Mouse (Mus musculus): ENCODE results near the gene Abhd18.

The Abhd18 gene

DNA sequence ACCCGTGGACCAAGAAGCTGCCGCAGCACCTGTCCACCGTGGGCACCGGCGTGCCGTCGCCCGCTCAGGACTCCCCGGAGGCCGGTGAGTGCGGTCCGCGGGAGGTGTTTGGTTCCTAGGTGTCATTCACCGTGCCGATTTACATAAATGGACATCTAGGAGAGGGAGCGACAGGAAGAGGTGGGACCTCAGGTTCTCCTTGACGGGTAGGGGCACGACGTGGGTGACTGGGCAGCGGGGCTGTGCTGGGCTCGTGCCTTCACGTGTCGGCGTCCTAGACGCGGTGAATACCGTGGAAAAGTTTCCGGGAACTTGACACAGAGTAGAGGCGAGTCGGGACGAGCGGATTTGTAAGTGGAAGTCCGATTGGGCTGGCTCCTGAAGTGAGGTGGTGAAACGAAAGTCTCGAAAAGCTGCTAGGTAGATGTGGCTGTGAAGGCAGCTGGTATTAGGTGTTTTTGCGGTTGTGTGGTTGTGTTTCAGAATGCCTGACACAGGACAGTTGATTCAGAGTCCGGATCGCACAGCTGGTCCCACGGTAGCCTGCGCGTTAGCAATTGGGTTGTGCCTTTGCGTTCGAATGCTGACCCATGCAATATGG lies 103.9 kb downstream of the Abhd18 start:
- peak; percentile 65 for DNase-seq (ENCODE audit: low read depth, low spot score)

DNA sequence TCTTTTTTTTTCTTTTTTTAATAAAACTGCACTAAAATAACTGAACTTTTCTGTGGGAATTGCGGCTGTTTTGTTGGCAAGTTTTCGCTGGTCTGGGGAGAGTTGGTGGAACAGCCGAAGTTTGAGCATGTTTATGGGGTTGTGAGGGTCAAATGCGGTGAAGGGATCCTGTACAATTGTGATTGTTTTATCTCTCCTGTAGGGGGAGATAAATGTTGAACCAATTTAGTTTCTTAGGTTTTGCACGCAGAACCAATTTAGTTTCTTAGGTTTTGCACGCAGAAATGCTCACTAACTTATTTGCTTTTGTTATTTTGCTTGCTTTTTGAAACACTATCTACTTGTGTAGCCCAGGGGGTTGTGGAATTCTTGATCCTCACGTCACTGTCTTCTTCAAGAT lies 104.6 kb downstream of the Abhd18 start:
- DNase-seq (ENCODE audit: low read depth, low spot score): peak; percentile 62

DNA sequence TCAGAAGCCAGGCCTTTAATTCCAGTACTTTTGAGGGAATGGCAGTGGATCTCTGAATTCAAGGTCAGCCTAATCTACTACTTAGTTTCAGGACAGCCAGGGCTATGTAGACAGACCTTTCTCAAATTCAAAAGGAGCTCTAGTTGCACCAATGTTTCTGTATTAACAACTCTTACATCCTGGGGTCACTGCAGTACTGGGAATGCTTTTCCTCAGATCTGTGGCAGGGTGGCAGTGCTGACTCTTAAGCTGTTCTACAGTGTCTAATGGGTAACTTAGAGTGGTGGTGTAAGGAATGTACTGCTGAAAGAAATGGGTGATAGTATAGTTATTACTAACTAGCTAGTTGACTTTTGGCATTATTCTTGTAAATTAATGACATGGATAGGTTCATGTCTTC lies 105.8 kb downstream of the Abhd18 start:
- DNase-seq (ENCODE audit: low read depth, low spot score): no peak

DNA sequence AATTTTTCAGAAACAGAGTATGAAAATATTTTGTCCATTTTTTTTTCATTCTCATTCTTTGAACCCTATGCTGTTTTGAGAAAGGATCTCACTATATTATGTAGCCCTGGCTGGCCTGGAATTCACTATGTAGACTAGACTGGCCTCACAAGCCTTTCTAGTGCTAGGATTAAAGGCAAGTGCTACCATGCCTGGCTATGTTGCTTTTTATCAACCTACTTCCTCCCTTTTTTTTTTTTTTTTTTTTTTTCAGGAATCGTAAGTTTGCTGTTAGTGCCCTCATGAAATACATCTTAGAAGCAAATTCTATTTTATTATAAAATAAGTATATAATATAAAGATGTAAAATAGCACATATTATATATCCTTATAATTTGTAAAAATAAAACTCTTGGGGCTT lies 108.0 kb downstream of the Abhd18 start:
- no peak for DNase-seq (ENCODE audit: low read depth, low spot score)

DNA sequence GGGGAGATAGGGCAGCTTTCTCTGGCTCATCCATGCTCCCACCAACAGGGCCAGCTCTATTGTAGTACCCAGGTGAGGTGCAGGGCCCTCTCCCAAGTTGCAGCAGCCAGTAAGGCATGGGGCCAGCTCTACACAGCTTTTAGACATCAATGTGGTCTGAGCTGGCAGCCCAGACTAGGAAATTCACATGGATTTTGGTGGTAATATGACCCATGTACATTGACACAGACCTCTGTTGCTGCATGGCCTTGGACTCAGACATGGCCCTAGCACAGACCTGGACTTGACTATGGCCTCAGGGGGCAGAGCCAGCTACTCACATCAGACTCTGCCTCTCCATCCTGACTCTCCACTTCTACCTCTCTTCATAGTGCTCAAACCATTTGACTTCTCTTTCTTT lies 112.1 kb downstream of the Abhd18 start:
- DNase-seq (ENCODE audit: low read depth, low spot score): no peak

DNA sequence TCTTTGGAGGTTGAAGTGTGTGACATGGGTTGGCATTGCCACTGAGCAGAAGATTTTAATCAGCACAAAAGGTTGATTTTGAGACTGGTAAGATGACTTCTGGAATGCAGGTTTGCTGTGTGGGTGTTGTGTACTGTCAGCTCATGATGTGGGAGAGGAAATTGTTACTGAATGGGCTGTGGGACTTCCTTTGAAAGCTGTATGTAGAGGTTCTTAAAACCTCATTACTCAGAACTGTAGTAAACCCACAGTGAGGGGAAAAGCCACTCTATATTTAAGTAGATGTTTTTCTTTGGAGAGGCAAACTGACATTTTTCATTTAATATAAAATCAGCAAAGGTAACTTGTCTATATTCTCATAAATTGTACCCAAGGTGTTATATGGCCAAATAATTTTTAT lies 134.0 kb downstream of the Abhd18 start:
- peak; percentile 54 for DNase-seq (ENCODE audit: low read depth, low spot score)

DNA sequence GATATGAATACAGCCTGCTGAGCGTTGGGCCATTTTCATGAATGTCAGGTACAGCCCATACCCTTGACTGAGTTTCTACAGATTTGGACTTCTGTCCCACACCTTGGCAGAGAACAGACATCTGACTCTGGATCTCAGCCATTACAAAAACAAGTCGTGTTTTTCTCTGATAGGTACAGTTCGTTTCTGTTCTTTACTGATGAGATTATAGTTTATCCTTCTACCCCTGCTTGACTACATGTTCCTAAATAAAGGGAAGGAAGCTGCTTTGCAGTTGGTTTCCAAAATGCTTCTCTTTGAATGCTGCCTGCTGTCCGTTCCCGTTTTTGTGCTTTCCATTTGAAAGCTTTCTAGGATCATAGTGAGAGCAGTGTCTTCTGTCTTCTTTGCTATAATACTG lies 140.8 kb downstream of the Abhd18 start:
- DNase-seq (ENCODE audit: low read depth, low spot score): no peak
